Mouse (Mus musculus) midbrain, embryonic 12.5 days (tissue): ENCODE measurements around the gene Fuca2. TPM values are rescaled to one million over a fixed set of nuclear protein-coding genes. Genes with fewer than 3 reads are reported as not detected.
A peak's percentile ranks its signal among the peaks of the same experiment; 100 is the strongest.

Source experiments
- ATAC-seq: fragments of 200-750 bp; cut with Nextera tagmentation; 2 replicates; pipeline ENCODE4 v1.8.0; 2017; ENCODE audit warnings: low read depth, moderate TSS enrichment, moderate library complexity; ENCODE audit not compliant: low FRiP score
- H3K27ac ChIP-seq: fragments of 300-500 bp; sonication (generic); replicated peaks from 2 replicates; pipeline ENCODE4 v1.5.1; 2016; ENCODE audit warnings: mild to moderate bottlenecking
- H3K27me3 ChIP-seq: fragments of 300-500 bp; sonication (generic); 2 replicates; pipeline ENCODE4 v1.6.1; 2016; ENCODE audit warnings: mild to moderate bottlenecking
- H3K36me3 ChIP-seq: fragments of 300-500 bp; sonication (generic); 2 replicates; pipeline ENCODE4 v1.6.1; 2016
- H3K4me1 ChIP-seq: fragments of 300-500 bp; sonication (generic); 2 replicates; pipeline ENCODE4 v1.6.1; 2016
- H3K4me2 ChIP-seq: fragments of 300-500 bp; sonication (generic); replicated peaks from 2 replicates; pipeline ENCODE4 v1.6.1; 2016; ENCODE audit warnings: mild to moderate bottlenecking, moderate library complexity
- H3K4me3 ChIP-seq: fragments of 300-500 bp; sonication (generic); 2 replicates; pipeline ENCODE4 v1.5.1; 2016; ENCODE audit warnings: mild to moderate bottlenecking
- H3K9ac ChIP-seq: fragments of 300-500 bp; sonication (generic); replicated peaks from 2 replicates; pipeline ENCODE4 v1.6.1; 2016; ENCODE audit warnings: mild to moderate bottlenecking, moderate library complexity
- H3K9me3 ChIP-seq: fragments of 300-500 bp; sonication (generic); 2 replicates; pipeline ENCODE4 v1.6.1; 2016; ENCODE audit warnings: mild to moderate bottlenecking
- WGBS: fragments of 180-500 bp; shearing (Covaris S2); methylation state at CpG from one replicate; pipeline ENCODE4 v1.1.7; 2016; 5-methylcytosine and 5-hydroxymethylcytosine counted together
- polyA plus RNA-seq: library from polyadenylated mRNA; unstranded; fragments of >200 nt; fragmentation: Nextera tagmentation; extraction: Ambion mirVana; gene quantifications from 2 replicates; pipeline ENCODE4 v1.2.1, GENCODE M21; 2016

Gene Fuca2
- polyA plus RNA-seq, 1 experiment from 2014 or later = 25.8 TPM

DNA sequence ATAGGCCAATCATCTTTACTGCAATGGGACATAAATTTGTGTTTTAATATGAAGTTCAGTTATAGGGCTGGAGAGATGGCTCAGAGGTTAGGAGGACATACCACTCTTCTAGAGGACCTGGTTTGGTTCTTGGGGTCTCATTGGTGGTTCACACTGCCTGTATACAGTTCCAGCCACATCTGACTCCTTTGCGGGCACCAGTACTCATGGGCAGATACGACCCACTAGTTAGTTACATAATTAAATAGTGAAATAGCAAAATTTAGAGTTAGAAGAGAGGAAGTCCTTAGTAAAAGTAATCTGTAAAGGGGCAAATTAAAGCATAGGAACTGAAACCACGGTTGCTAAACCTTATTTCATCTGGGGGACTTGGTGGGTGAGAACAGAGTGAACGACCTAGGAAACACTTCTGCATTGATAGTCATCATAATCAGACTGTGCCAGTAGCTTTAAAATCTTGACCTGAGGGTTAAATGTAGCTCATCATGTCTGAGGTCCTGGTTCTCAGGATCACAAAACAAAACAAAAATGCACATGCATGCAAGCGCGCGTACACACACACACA, 40.5 kb downstream of the Fuca2 start:
- Histone ChIP-seq H3K4me1 (no peaks in the 10 kb centered on the region), H3K9ac (no peak overlapping the region), H3K9me3 (no peaks in the 10 kb centered on the region), H3K4me2 (no peak overlapping the region), H3K27ac (no peak overlapping the region), H3K36me3 (peaks cover 34% of the 10 kb centered on the region), H3K27me3 (no peaks in the 10 kb centered on the region), H3K4me3 (no peak overlapping the region)
- 91% methylated on average over 7 of the region's 7 CpGs for WGBS
- ATAC-seq = no peak

GRCm38 (mm10) chr10:13541721-13542120, 42.4 kb downstream of the Fuca2 start:
- 93% methylated on average over 5 of the region's 5 CpGs for WGBS
- no peaks in the 10 kb centered on the region for H3K27me3 ChIP-seq
- H3K4me1 ChIP-seq = no peaks in the 10 kb centered on the region
- no peaks in the 10 kb centered on the region for H3K9me3 ChIP-seq
- no peak overlapping the region for H3K4me3 ChIP-seq
- peaks cover 31% of the 10 kb centered on the region for H3K36me3 ChIP-seq
- H3K27ac ChIP-seq = no peak overlapping the region
- H3K9ac ChIP-seq = no peak overlapping the region
- no peak overlapping the region for H3K4me2 ChIP-seq
- no peak for ATAC-seq

GRCm38 (mm10) chr10:13552646-13553497, 53.5 kb downstream of the Fuca2 start, which contains the start of the genes Adat2 and Pex3:
TSS of gene Adat2 (plus strand) at chr10:13552894.
TSS of gene Pex3 (minus strand) at chr10:13553142.
- Histone ChIP-seq H3K27ac (peak within 1 kb of the TSS; percentile 67), H3K36me3 (0 out of 2 replicates have a peak, but pooled peaks cover 2% of the 10 kb centered on the region)
- 1% methylated on average over 50 of the region's 51 CpGs for WGBS

DNA sequence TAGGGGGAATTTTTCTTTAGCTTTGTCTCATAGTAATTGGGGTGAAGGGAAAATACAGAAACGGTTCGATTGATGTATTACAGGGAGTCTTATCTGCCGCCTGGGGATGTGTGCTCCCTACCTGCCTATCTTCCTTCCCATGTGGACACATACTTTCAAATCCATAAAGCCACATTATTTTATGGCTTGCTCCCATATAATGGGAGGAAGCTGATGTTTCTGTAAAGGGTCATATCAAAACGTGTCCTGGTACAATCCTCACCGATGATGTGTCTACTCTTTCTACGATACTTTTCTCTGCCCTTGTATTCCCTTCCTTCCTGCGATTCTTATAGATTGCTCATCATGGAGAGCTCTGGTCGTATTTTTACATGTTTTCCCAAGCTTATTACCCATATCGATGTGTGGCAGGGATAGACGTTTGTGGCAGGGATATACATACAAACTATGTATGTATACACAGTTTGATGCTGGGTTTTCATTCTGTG, 54.2 kb downstream of the Fuca2 start:
- Histone ChIP-seq H3K9me3 (no peaks in the 10 kb centered on the region), H3K4me1 (peaks cover 7% of the 10 kb centered on the region), H3K27me3 (no peaks in the 10 kb centered on the region), H3K27ac (no peak overlapping the region), H3K36me3 (0 out of 2 replicates have a peak, but pooled peaks cover 2% of the 10 kb centered on the region), H3K4me2 (peak overlapping the region; percentile 64), H3K9ac (peak overlapping the region; percentile 80), H3K4me3 (peak overlapping the region; percentile 70)
- 33% methylated on average over 10 of the region's 10 CpGs for WGBS
- ATAC-seq = peak; percentile 31; the same call in 1 of the 2 replicates

More at GRCm38 (mm10) chr10:13552646-13553497, 53.5 kb downstream of the Fuca2 start, which contains the start of the genes Adat2 and Pex3:
- Histone ChIP-seq H3K4me2 (peak within 1 kb of the TSS; percentile 64), H3K4me3 (peak within 1 kb of the TSS; percentile 70), H3K27me3 (no peaks in the 10 kb centered on the region), H3K9ac (peak within 1 kb of the TSS; percentile 80), H3K4me1 (peaks cover 7% of the 10 kb centered on the region), H3K9me3 (no peaks in the 10 kb centered on the region)
- ATAC-seq = peak; percentile 95

DNA sequence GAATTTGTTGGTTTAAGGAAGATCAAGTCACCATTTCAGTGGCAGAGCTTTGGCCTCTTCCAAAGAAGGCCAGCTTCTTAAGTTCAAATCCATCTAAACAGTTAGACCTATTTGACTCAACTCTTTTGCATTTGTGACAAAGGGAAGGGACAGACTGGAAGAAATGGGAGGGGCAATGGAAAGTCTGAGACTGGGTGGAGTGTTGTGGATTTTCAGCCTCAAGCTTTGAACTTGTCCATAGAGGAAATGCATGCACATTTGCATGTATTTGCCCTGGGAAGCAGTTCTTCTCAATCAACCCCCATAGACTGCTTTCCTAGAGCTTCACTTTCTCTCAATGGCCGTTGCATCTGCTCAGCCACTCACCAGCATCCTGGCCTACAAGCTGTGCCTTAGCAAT, 55.0 kb downstream of the Fuca2 start:
- no peaks in the 10 kb centered on the region for H3K9me3 ChIP-seq
- peaks cover 7% of the 10 kb centered on the region for H3K4me1 ChIP-seq
- H3K4me3 ChIP-seq = no peak overlapping the region
- WGBS = 85% methylated on average over 1 of the region's 1 CpGs
- H3K27ac ChIP-seq = no peak overlapping the region
- H3K36me3 ChIP-seq = 0 out of 2 replicates have a peak, but pooled peaks cover 2% of the 10 kb centered on the region
- H3K9ac ChIP-seq = no peak overlapping the region
- ATAC-seq = no peak
- H3K4me2 ChIP-seq = no peak overlapping the region
- no peaks in the 10 kb centered on the region for H3K27me3 ChIP-seq

DNA sequence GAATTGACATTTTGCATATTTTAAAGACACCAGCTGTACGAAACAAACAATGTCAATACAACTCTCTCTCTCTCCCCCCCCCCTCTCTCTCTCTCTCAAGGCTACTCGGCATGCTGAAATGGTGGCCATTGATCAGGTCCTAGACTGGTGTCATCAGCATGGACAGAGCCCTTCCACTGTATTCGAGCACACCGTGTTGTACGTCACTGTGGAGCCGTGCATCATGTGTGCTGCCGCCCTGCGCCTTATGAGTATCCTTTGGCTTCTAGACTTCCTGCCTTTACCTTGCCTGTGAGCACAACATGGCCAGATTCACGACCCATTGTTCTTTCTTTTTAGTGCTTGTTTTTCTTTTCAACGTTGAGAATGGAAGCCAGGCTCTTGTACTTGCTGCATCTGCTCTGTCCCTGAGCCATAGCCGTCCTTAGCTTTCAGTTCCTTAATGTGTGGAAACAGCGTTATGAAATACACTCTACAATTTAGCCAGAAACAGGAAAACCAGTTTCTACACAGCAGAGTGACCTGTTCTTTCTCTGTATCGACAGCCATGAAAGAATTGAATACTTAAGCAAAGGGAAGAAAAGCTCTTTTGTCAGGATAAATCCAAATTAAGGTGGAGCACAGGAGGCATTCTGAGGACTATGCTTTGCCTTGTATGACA, 60.8 kb downstream of the Fuca2 start:
- ATAC-seq = no peak

DNA sequence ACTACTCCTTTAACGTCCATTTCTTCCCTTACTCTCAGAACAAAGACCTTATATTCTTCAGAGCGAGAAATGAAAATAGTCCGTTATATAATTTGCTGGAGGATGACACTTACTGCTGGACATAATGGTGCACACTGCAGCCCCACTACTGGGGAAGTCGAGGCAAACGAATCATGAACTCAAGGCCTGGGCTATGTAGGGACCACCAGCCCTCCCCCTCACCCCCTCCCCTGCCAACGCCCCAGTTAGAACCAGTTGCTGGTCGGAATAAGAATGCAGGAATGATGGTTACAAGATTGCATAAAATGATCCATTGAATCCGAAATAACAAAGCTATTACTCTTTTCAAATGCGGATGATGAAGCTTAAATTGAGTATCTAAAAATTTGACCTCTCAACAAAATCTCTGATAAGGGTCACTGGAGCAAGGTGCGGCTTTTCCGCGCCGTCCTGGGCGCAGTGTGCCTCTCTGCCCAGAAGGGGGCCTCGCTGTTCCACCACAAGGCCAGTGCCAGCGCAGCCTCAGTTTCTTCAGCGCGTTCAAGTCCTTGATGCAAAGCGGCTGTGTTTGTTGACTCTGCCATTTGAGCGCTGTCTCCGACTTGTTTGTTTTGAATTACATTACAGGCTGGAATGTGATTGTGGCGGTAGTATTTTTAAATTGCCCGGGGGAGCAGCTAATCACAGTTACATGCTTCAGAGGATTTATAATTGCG, 65.2 kb downstream of the Fuca2 start:
- WGBS = 26% methylated on average over 24 of the region's 24 CpGs
- H3K4me3 ChIP-seq = no peak overlapping the region
- H3K27ac ChIP-seq = no peak overlapping the region

More for the DNA sequence above, 60.8 kb downstream of the Fuca2 start:
- no peak overlapping the region for H3K4me3 ChIP-seq
- no peak overlapping the region for H3K4me2 ChIP-seq
- H3K9me3 ChIP-seq = no peaks in the 10 kb centered on the region
- H3K27me3 ChIP-seq = no peaks in the 10 kb centered on the region
- no peak overlapping the region for H3K9ac ChIP-seq
- WGBS = 92% methylated on average over 13 of the region's 13 CpGs
- peaks cover 15% of the 10 kb centered on the region for H3K36me3 ChIP-seq
- H3K27ac ChIP-seq = no peak overlapping the region
- no peaks in the 10 kb centered on the region for H3K4me1 ChIP-seq

GRCm38 (mm10) chr10:13565080-13565448, 65.7 kb downstream of the Fuca2 start:
- Histone ChIP-seq H3K27me3 (peaks cover 25% of the 10 kb centered on the region), H3K27ac (no peak overlapping the region), H3K4me3 (no peak overlapping the region), H3K9me3 (no peaks in the 10 kb centered on the region), H3K4me1 (peaks cover 6% of the 10 kb centered on the region), H3K9ac (no peak overlapping the region), H3K4me2 (peak overlapping the region; percentile 39), H3K36me3 (peaks cover 12% of the 10 kb centered on the region)
- ATAC-seq = no peak
- WGBS = 66% methylated on average over 8 of the region's 8 CpGs

More for the DNA sequence above, 65.2 kb downstream of the Fuca2 start:
- Histone ChIP-seq H3K9me3 (no peaks in the 10 kb centered on the region), H3K4me2 (peak overlapping the region; percentile 39), H3K27me3 (peaks cover 25% of the 10 kb centered on the region), H3K36me3 (peaks cover 12% of the 10 kb centered on the region), H3K9ac (no peak overlapping the region), H3K4me1 (peaks cover under 1% of the 10 kb centered on the region; the same call in 1 of the 2 replicates)
- ATAC-seq = peak; percentile 81

DNA sequence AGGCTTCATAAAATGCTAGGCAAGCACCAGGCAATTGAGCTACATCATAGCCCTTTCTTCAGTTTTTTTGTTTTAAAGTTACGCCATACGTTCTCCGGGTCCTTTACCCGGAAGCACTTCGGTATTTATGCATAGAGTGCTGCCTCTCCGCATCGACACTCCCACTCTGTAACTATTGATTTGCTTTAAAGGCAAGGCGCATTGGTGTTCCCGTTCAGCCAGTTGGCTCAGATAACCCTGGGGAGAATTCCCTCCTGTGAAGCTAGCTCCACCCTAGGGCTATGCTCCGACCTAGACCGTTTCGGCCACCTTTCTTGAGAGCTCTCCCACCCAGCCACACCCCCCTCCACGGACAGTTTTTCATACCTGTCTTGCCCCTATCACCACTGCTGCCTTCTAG, 67.1 kb downstream of the Fuca2 start:
- Histone ChIP-seq H3K4me3 (no peak overlapping the region), H3K36me3 (peaks cover 9% of the 10 kb centered on the region), H3K9ac (no peak overlapping the region), H3K4me2 (no peak overlapping the region), H3K27ac (no peak overlapping the region), H3K9me3 (no peaks in the 10 kb centered on the region), H3K27me3 (peaks cover 31% of the 10 kb centered on the region), H3K4me1 (peaks cover 18% of the 10 kb centered on the region)
- no peak for ATAC-seq
- 66% methylated on average over 13 of the region's 13 CpGs for WGBS
